ENCODE assay signal across 15 mouse cellular contexts in genomic region chr9:33442266-33442665, GRCm38 (mm10).
DNase-seq lines count a peak whose midpoint lies in the region; ATAC-seq and TF ChIP-seq lines count a peak whose summit lies in the region.
"Had no signal": no experiment of that assay in that cellular context is flagged by ENCODE, and none has a peak within 500 bp of the region (broad histone marks: within the 10 kb centered on the region; RNA-seq: fewer than 3 reads in every experiment).

No protein-coding gene starts in this region.

- no peak overlapping the region for H3K4me3 ChIP-seq in limb, embryonic 11.5 days (ENCODE audit: low read depth, low read length)
- H3K4me3 ChIP-seq in limb, embryonic 10.5 days = no peak overlapping the region
- H3K4me3 ChIP-seq in embryonic facial prominence, embryonic 12.5 days = no peak overlapping the region
- H3K4me3 ChIP-seq in limb, embryonic 14.5 days (replicated peaks; ENCODE audit: low read length) = no peak overlapping the region
- H3K4me3 ChIP-seq: forebrain, embryonic 15.5 days; heart, embryonic 12.5 days; hindbrain, embryonic 15.5 days had no signal

- H3K27me3 ChIP-seq in limb, embryonic 11.5 days (ENCODE audit: control insufficient read depth, insufficient read depth, low read length) = no peaks in the 10 kb centered on the region
- H3K27me3 ChIP-seq in limb, embryonic 10.5 days (ENCODE audit: low read depth, poor library complexity, severe bottlenecking) = no peaks in the 10 kb centered on the region
- no peaks in the 10 kb centered on the region for H3K27me3 ChIP-seq in embryonic facial prominence, embryonic 12.5 days
- no peaks in the 10 kb centered on the region for H3K27me3 ChIP-seq in limb, embryonic 14.5 days (ENCODE audit: control insufficient read depth, insufficient read depth, low read length)
- H3K27me3 ChIP-seq: forebrain, embryonic 15.5 days; heart, embryonic 12.5 days; hindbrain, embryonic 15.5 days had no signal

- no peaks in the 10 kb centered on the region for H3K4me1 ChIP-seq in limb, embryonic 11.5 days (ENCODE audit: control insufficient read depth, insufficient read depth, low read length)
- peaks cover 5% of the 10 kb centered on the region; the same call in 1 of the 2 replicates for H3K4me1 ChIP-seq in limb, embryonic 10.5 days
- H3K4me1 ChIP-seq in embryonic facial prominence, embryonic 12.5 days = peaks cover 4% of the 10 kb centered on the region; the same call in 1 of the 2 replicates
- peaks cover 8% of the 10 kb centered on the region for H3K4me1 ChIP-seq in limb, embryonic 14.5 days (ENCODE audit: control insufficient read depth, insufficient read depth, low read length)
- H3K4me1 ChIP-seq: forebrain, embryonic 15.5 days; heart, embryonic 12.5 days had no signal

- no peaks in the 10 kb centered on the region for H3K36me3 ChIP-seq in limb, embryonic 11.5 days (ENCODE audit: control insufficient read depth, insufficient read depth, low read length)
- H3K36me3 ChIP-seq in limb, embryonic 10.5 days = no peaks in the 10 kb centered on the region
- H3K36me3 ChIP-seq in embryonic facial prominence, embryonic 12.5 days = no peaks in the 10 kb centered on the region
- H3K36me3 ChIP-seq in limb, embryonic 14.5 days (ENCODE audit: control insufficient read depth, insufficient read depth, low read length) = no peaks in the 10 kb centered on the region
- H3K36me3 ChIP-seq: forebrain, embryonic 15.5 days; heart, embryonic 12.5 days; hindbrain, embryonic 15.5 days had no signal

- H3K27ac ChIP-seq in limb, embryonic 11.5 days (replicated peaks; ENCODE audit: low read depth, low read length) = no peak overlapping the region
- H3K27ac ChIP-seq in limb, embryonic 10.5 days = no peak overlapping the region
- H3K27ac ChIP-seq in embryonic facial prominence, embryonic 12.5 days = 0 out of 2 replicates have a peak overlapping the region, but pooled peaks have one; percentile 17
- no peak overlapping the region; the same call in 1 of the 2 replicates for H3K27ac ChIP-seq in limb, embryonic 14.5 days (replicated peaks; ENCODE audit: low read depth, low read length)
- H3K27ac ChIP-seq: forebrain, embryonic 15.5 days; hindbrain, embryonic 15.5 days had no signal

- ATAC-seq in limb, embryonic 11.5 days (ENCODE audit: insufficient number of reproducible peaks, low FRiP score, low TSS enrichment, low read depth) = no peak
- ATAC-seq in embryonic facial prominence, embryonic 12.5 days (ENCODE audit: insufficient number of reproducible peaks, insufficient read depth, low FRiP score, low TSS enrichment) = no peak
- ATAC-seq in limb, embryonic 14.5 days (ENCODE audit: low FRiP score, low read depth) = peak; percentile 82
- ATAC-seq: forebrain, embryonic 15.5 days; intestine, embryonic 16.5 days had no signal

- H3K9ac ChIP-seq in limb, embryonic 11.5 days (ENCODE audit: low read length) = no peak overlapping the region
- H3K9ac ChIP-seq in embryonic facial prominence, embryonic 12.5 days = no peak overlapping the region
- no peak overlapping the region for H3K9ac ChIP-seq in limb, embryonic 14.5 days (ENCODE audit: low read depth, low read length, severe bottlenecking)
- H3K9ac ChIP-seq: forebrain, embryonic 15.5 days; heart, embryonic 12.5 days; hindbrain, embryonic 15.5 days had no signal

- H3K9me3 ChIP-seq in limb, embryonic 11.5 days (ENCODE audit: control insufficient read depth, low read length) = no peaks in the 10 kb centered on the region
- H3K9me3 ChIP-seq in limb, embryonic 10.5 days (replicated peaks) = no peaks in the 10 kb centered on the region
- H3K9me3 ChIP-seq in embryonic facial prominence, embryonic 12.5 days = no peaks in the 10 kb centered on the region
- H3K9me3 ChIP-seq in limb, embryonic 14.5 days (ENCODE audit: control insufficient read depth, low read length) = no peaks in the 10 kb centered on the region
- H3K9me3 ChIP-seq: forebrain, embryonic 15.5 days; heart, embryonic 12.5 days; hindbrain, embryonic 15.5 days had no signal

- peak; percentile 26 for DNase-seq in limb, embryonic 11.5 days (ENCODE audit: low spot score)
- no peak for DNase-seq in limb, embryonic 10.5 days (ENCODE audit: low spot score)
- DNase-seq in limb, embryonic 14.5 days (ENCODE audit: low spot score) = peak; percentile 30
- no peak for DNase-seq in yolk sac, embryonic 10.5 days (ENCODE audit: low spot score)
- no peak for DNase-seq in heart, adult 18-20 months
- DNase-seq: adrenal gland, postnatal 10 days; cerebellum, adult 11 months; cerebellum, adult 8-10 months; cerebellum, postnatal 25 days; gastrocnemius, postnatal 14 days had no signal

- TF ChIP-seq POLR2A in limb, embryonic 14.5 days (IDR thresholded peaks at IDR 0.05; ENCODE audit: borderline replicate concordance, extremely low read depth, insufficient read depth, insufficient read length) = no peak

- 69% methylated on average over 5 of the region's 5 CpGs for WGBS in limb, embryonic 11.5 days
- 78% methylated on average over 5 of the region's 5 CpGs for WGBS in limb, embryonic 10.5 days
- 61% methylated on average over 5 of the region's 5 CpGs for WGBS in embryonic facial prominence, embryonic 12.5 days
- WGBS in limb, embryonic 14.5 days = 63% methylated on average over 5 of the region's 5 CpGs

- H3K4me2 ChIP-seq in limb, embryonic 11.5 days (ENCODE audit: low read depth, severe bottlenecking) = no peak overlapping the region
- H3K4me2 ChIP-seq in embryonic facial prominence, embryonic 12.5 days (replicated peaks) = no peak overlapping the region
- no peak overlapping the region for H3K4me2 ChIP-seq in limb, embryonic 14.5 days (replicated peaks; ENCODE audit: low read depth, low read length, severe bottlenecking)
- H3K4me2 ChIP-seq: forebrain, embryonic 15.5 days; heart, embryonic 12.5 days; hindbrain, embryonic 15.5 days had no signal

Comparison
In these comparisons a context has a peak if more than half of its experiments do, and no peak if none do; other contexts are left out.
1. DNase-seq: peak in limb, embryonic 11.5 days (single experiment) and limb, embryonic 14.5 days (single experiment); none in limb, embryonic 10.5 days (single experiment), yolk sac, embryonic 10.5 days (single experiment) and heart, adult 18-20 months (0 of 2).